Mouse (Mus musculus): ENCODE results near the gene Wdr17. TPM values are rescaled to one million over a fixed set of nuclear protein-coding genes. Genes with fewer than 3 reads are reported as not detected.

Gene Wdr17
- polyA plus RNA-seq, 1 experiment = 11.8 TPM

GRCm38 (mm10) chr8:54780134-54780942 lies 106.6 kb downstream of the Wdr17 start:
- TF ChIP-seq POLR2A (IDR thresholded peaks at IDR 0.05; ENCODE audit: borderline replicate concordance, extremely low read depth, insufficient read depth, insufficient read length, poor library complexity, severe bottlenecking) = no peak
- TF ChIP-seq CTCF (IDR thresholded peaks at IDR 0.05; ENCODE audit: borderline replicate concordance, extremely low read depth, insufficient read depth, insufficient read length) = no peak
- DNase-seq (ENCODE audit: low read depth) = peak; percentile 95

GRCm38 (mm10) chr8:54779317-54780133 lies 107.5 kb downstream of the Wdr17 start:
- DNase-seq (ENCODE audit: low read depth) = peak; percentile 68
- TF ChIP-seq CTCF (IDR thresholded peaks at IDR 0.05; ENCODE audit: borderline replicate concordance, extremely low read depth, insufficient read depth, insufficient read length) (no peak), POLR2A (IDR thresholded peaks at IDR 0.05; ENCODE audit: borderline replicate concordance, extremely low read depth, insufficient read depth, insufficient read length, poor library complexity, severe bottlenecking) (no peak)

- TF ChIP-seq CTCF (IDR thresholded peaks at IDR 0.05; ENCODE audit: borderline replicate concordance, extremely low read depth, insufficient read depth, insufficient read length) (no peak), POLR2A (IDR thresholded peaks at IDR 0.05; ENCODE audit: borderline replicate concordance, extremely low read depth, insufficient read depth, insufficient read length, poor library complexity, severe bottlenecking) (no peak)
- peak; percentile 5 for DNase-seq (ENCODE audit: low read depth)
Measured at GRCm38 (mm10) chr8:54777012-54777411, 110.0 kb downstream of the Wdr17 start.

- TF ChIP-seq POLR2A (IDR thresholded peaks at IDR 0.05; ENCODE audit: borderline replicate concordance, extremely low read depth, insufficient read depth, insufficient read length, poor library complexity, severe bottlenecking) = no peak
- no peak for TF ChIP-seq CTCF (IDR thresholded peaks at IDR 0.05; ENCODE audit: borderline replicate concordance, extremely low read depth, insufficient read depth, insufficient read length)
- no peak for DNase-seq (ENCODE audit: low read depth)
Measured at GRCm38 (mm10) chr8:54776241-54776640, 110.7 kb downstream of the Wdr17 start.

- no peak for TF ChIP-seq POLR2A (IDR thresholded peaks at IDR 0.05; ENCODE audit: borderline replicate concordance, extremely low read depth, insufficient read depth, insufficient read length, poor library complexity, severe bottlenecking)
- no peak for TF ChIP-seq CTCF (IDR thresholded peaks at IDR 0.05; ENCODE audit: borderline replicate concordance, extremely low read depth, insufficient read depth, insufficient read length)
- no peak for DNase-seq (ENCODE audit: low read depth)
Measured at GRCm38 (mm10) chr8:54757646-54758045, 129.3 kb downstream of the Wdr17 start.

DNA sequence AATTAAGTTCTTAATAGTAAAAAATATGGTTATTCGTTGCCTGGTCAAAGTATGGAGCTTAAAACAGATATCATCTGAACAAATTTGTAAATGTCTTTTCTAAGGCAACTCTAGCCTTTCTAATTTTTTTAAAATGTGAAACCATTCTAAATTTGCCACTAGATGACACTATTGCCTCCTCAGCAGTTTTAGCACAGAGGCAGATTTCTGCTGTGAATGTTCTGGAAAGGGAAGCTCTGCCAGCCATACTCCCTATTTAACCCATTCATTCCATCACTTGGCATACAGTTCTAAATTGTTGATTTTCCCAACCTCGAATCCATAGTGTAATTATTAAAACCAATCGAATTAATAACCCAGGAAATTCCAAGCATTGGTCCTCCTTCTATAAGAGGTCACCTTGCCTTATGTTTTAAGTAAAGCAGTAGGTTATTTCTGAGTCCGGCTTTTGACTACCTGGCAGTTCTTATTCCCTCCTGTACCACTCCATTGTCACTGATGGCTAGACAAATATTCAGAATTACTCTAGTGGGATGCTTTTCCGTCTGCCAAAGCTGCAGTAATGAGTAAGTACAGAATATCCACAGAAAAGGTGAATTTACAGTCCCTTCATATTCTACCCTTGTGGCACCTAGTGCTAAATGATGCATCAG lies 150.2 kb downstream of the Wdr17 start:
- DNase-seq (ENCODE audit: low read depth) = peak; percentile 86

GRCm38 (mm10) chr8:54724668-54725035 lies 162.3 kb downstream of the Wdr17 start:
- TF ChIP-seq POLR2A (IDR thresholded peaks at IDR 0.05; ENCODE audit: borderline replicate concordance, extremely low read depth, insufficient read depth, insufficient read length, poor library complexity, severe bottlenecking) (no peak), CTCF (IDR thresholded peaks at IDR 0.05; ENCODE audit: borderline replicate concordance, extremely low read depth, insufficient read depth, insufficient read length) (no peak)
- DNase-seq (ENCODE audit: low read depth) = no peak

More for the DNA sequence above, 150.2 kb downstream of the Wdr17 start:
- TF ChIP-seq POLR2A (IDR thresholded peaks at IDR 0.05; ENCODE audit: borderline replicate concordance, extremely low read depth, insufficient read depth, insufficient read length, poor library complexity, severe bottlenecking) = no peak
- TF ChIP-seq CTCF (IDR thresholded peaks at IDR 0.05; ENCODE audit: borderline replicate concordance, extremely low read depth, insufficient read depth, insufficient read length) = peak; percentile 47

GRCm38 (mm10) chr8:54723976-54724667 lies 162.9 kb downstream of the Wdr17 start:
- TF ChIP-seq CTCF (IDR thresholded peaks at IDR 0.05; ENCODE audit: borderline replicate concordance, extremely low read depth, insufficient read depth, insufficient read length) = no peak
- no peak; the same call in 1 of the 2 replicates for TF ChIP-seq POLR2A (IDR thresholded peaks at IDR 0.05; ENCODE audit: borderline replicate concordance, extremely low read depth, insufficient read depth, insufficient read length, poor library complexity, severe bottlenecking)
- peak; percentile 98 for DNase-seq (ENCODE audit: low read depth)

- no peak for TF ChIP-seq POLR2A (IDR thresholded peaks at IDR 0.05; ENCODE audit: borderline replicate concordance, extremely low read depth, insufficient read depth, insufficient read length, poor library complexity, severe bottlenecking)
- TF ChIP-seq CTCF (IDR thresholded peaks at IDR 0.05; ENCODE audit: borderline replicate concordance, extremely low read depth, insufficient read depth, insufficient read length) = no peak
- no peak for DNase-seq (ENCODE audit: low read depth)
Measured at GRCm38 (mm10) chr8:54718515-54718914, 168.5 kb downstream of the Wdr17 start.

DNA sequence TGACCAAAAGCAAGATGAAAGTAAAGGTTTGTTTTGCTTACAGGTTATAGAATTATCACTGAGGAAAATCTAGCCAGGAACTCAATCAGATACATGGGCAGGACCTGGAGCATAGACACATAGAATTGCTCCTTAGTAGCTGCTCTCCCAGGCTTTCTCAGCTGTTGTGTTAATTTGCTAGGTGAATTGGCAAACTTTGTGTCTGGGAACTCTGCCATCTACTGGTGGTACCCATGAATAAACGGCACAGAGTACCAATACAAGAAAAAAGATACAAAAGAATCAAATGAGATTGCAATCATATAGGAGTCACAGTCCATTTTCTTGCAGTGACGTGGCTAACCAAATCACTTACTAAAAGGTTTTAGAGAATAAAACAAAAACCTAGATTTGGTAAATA lies 181.2 kb downstream of the Wdr17 start:
- peak; percentile 44; the same call in 1 of the 2 replicates for TF ChIP-seq CTCF (IDR thresholded peaks at IDR 0.05; ENCODE audit: borderline replicate concordance, extremely low read depth, insufficient read depth, insufficient read length)
- TF ChIP-seq POLR2A (IDR thresholded peaks at IDR 0.05; ENCODE audit: borderline replicate concordance, extremely low read depth, insufficient read depth, insufficient read length, poor library complexity, severe bottlenecking) = no peak
- peak; percentile 50 for DNase-seq (ENCODE audit: low read depth)

All from brain, embryonic 14.5 days (tissue).